ENCODE assay signal across 24 mouse cellular contexts in genomic region chr8:87466335-87466734, GRCm38 (mm10). TPM values are rescaled to one million over a fixed set of nuclear protein-coding genes. Genes with fewer than 3 reads are reported as not detected.
DNase-seq lines count a peak whose midpoint lies in the region; ATAC-seq lines count a peak whose summit lies in the region.
"Had no signal": no experiment of that assay in that cellular context is flagged by ENCODE, and none has a peak within 500 bp of the region (broad histone marks: within the 10 kb centered on the region; RNA-seq: fewer than 3 reads in every experiment).

No protein-coding gene starts in this region.

- no peaks in the 10 kb centered on the region for H3K36me3 ChIP-seq in heart, embryonic 11.5 days (ENCODE audit: control insufficient read depth, insufficient read depth, low read length)
- H3K36me3 ChIP-seq in neural tube, embryonic 14.5 days (ENCODE audit: control insufficient read depth, insufficient read depth, low read length) = no peaks in the 10 kb centered on the region
- H3K36me3 ChIP-seq: embryonic facial prominence, embryonic 13.5 days; embryonic facial prominence, embryonic 15.5 days; forebrain, embryonic 10.5 days; forebrain, embryonic 12.5 days; G1E had no signal

- H3K27me3 ChIP-seq in heart, embryonic 11.5 days (ENCODE audit: control insufficient read depth, insufficient read depth, low read length) = peaks cover 57% of the 10 kb centered on the region
- H3K27me3 ChIP-seq in neural tube, embryonic 14.5 days (ENCODE audit: control insufficient read depth, insufficient read depth, low read length) = peaks cover 13% of the 10 kb centered on the region

- H3K27ac ChIP-seq in heart, embryonic 11.5 days (ENCODE audit: low read depth, low read length) = no peak overlapping the region
- no peak overlapping the region for H3K27ac ChIP-seq in neural tube, embryonic 14.5 days (ENCODE audit: low read depth, low read length)
- H3K27ac ChIP-seq: embryonic facial prominence, embryonic 13.5 days; embryonic facial prominence, embryonic 15.5 days; forebrain, embryonic 10.5 days; forebrain, embryonic 12.5 days had no signal

- no peak for ATAC-seq in heart, embryonic 11.5 days (replicated peaks; ENCODE audit: insufficient number of reproducible peaks, low FRiP score, low TSS enrichment)
- ATAC-seq in neural tube, embryonic 14.5 days (ENCODE audit: low read depth) = 0 out of 2 replicates have a peak, but pooled peaks have one; percentile 35
- ATAC-seq: activated CD4-positive, CD25-positive, alpha-beta regulatory T cell, adult 4 months; CD4-positive, CD25-positive, alpha-beta regulatory T cell, adult 4 months; forebrain, embryonic 14.5 days; forebrain, embryonic 16.5 days; Patski had no signal

- peaks cover 8% of the 10 kb centered on the region for H3K4me1 ChIP-seq in heart, embryonic 11.5 days (ENCODE audit: control insufficient read depth, insufficient read depth, low read length)
- peaks cover 14% of the 10 kb centered on the region for H3K4me1 ChIP-seq in neural tube, embryonic 14.5 days (ENCODE audit: control insufficient read depth, insufficient read depth, low read length)

- WGBS in heart, embryonic 11.5 days (ENCODE audit: insufficient replicate concordance) = 56% methylated on average over 6 of the region's 6 CpGs
- WGBS in neural tube, embryonic 14.5 days = 43% methylated on average over 6 of the region's 6 CpGs

- H3K4me2 ChIP-seq in heart, embryonic 11.5 days = no peak overlapping the region
- H3K4me2 ChIP-seq in neural tube, embryonic 14.5 days (ENCODE audit: low read depth, low read length) = no peak overlapping the region
- H3K4me2 ChIP-seq: embryonic facial prominence, embryonic 13.5 days; embryonic facial prominence, embryonic 15.5 days; forebrain, embryonic 12.5 days had no signal

- DNase-seq in cerebellum, adult 11-12 months = peak; percentile 47
- DNase-seq in cerebellum, adult 11 months = no peak
- peak; percentile 45 for DNase-seq in cerebellum, adult 9-10 months
- DNase-seq in cerebellum, postnatal 4 days (ENCODE audit: low spot score in 2 of 2) = no peak
- peak; percentile 83 for DNase-seq in heart, adult 11 months
- no peak for DNase-seq in neural tube, embryonic 10.5 days (ENCODE audit: extremely low spot score, low spot score)
- DNase-seq: adrenal gland, adult 8-10 months; adrenal gland, postnatal 14 days; adrenal gland, postnatal 36 days; B cell, adult 2 months; embryo, embryonic 11 days had no signal

- H3K9me3 ChIP-seq in heart, embryonic 11.5 days (replicated peaks; ENCODE audit: control insufficient read depth, low read length) = no peaks in the 10 kb centered on the region
- no peaks in the 10 kb centered on the region for H3K9me3 ChIP-seq in neural tube, embryonic 14.5 days (ENCODE audit: control insufficient read depth, low read length)
- H3K9me3 ChIP-seq: embryonic facial prominence, embryonic 15.5 days; forebrain, embryonic 10.5 days; forebrain, embryonic 12.5 days had no signal

- no peak overlapping the region for H3K4me3 ChIP-seq in heart, embryonic 11.5 days (ENCODE audit: low read depth, low read length)
- H3K4me3 ChIP-seq in neural tube, embryonic 14.5 days (ENCODE audit: low read depth, low read length) = no peak overlapping the region
- H3K4me3 ChIP-seq: embryonic facial prominence, embryonic 13.5 days; embryonic facial prominence, embryonic 15.5 days; erythroblast, embryonic 14.5 days; forebrain, embryonic 10.5 days; forebrain, embryonic 12.5 days had no signal

- no peak overlapping the region for H3K9ac ChIP-seq in heart, embryonic 11.5 days (ENCODE audit: low read depth, low read length)
- no peak overlapping the region for H3K9ac ChIP-seq in neural tube, embryonic 14.5 days (replicated peaks; ENCODE audit: low read depth, low read length)
- H3K9ac ChIP-seq: embryonic facial prominence, embryonic 13.5 days; embryonic facial prominence, embryonic 15.5 days; forebrain, embryonic 12.5 days had no signal

RNA-seq across cellular contexts. Expression of gene Cbln1, which starts 6.1 kb away (rescaled TPM):
- polyA plus RNA-seq in heart, embryonic 11.5 days (2014; fragmentation: Nextera tagmentation; extraction: Ambion mirVana) = 0.10 and 0.24 TPM in 2 replicates
- 32.8 and 36.6 TPM in 2 replicates for polyA plus RNA-seq in neural tube, embryonic 14.5 days (2014; fragmentation: Nextera tagmentation; extraction: Ambion mirVana)
- polyA plus RNA-seq: CD4-positive, CD25-positive, alpha-beta regulatory T cell, adult 4 months; erythroblast, embryonic 14.5 days; G1E had no signal

Comparison
In these comparisons a context has a peak if more than half of its experiments do, and no peak if none do; other contexts are left out.
1. DNase-seq: peak in cerebellum, adult 11-12 months (single experiment), cerebellum, adult 9-10 months (single experiment) and heart, adult 11 months (single experiment); none in cerebellum, adult 11 months (single experiment), cerebellum, postnatal 4 days (0 of 2) and neural tube, embryonic 10.5 days (single experiment).
2. RNA of gene Cbln1, which starts 6.1 kb away (polyA plus RNA-seq): 32.8 to 36.6 TPM in neural tube, embryonic 14.5 days; 0.10 to 0.24 TPM in heart, embryonic 11.5 days; every median in the first group is over 10 times any median in the second.